Mouse (Mus musculus): Measurements from ENCODE around the gene Specc1. TPM values are rescaled to one million over a fixed set of nuclear protein-coding genes. Genes with fewer than 3 reads are reported as not detected.
A peak's percentile ranks its signal among the peaks of the same experiment; 100 is the strongest.

The Specc1 gene
- polyA plus RNA-seq, 1 experiment from 2014 or later: 10.9 TPM

DNA sequence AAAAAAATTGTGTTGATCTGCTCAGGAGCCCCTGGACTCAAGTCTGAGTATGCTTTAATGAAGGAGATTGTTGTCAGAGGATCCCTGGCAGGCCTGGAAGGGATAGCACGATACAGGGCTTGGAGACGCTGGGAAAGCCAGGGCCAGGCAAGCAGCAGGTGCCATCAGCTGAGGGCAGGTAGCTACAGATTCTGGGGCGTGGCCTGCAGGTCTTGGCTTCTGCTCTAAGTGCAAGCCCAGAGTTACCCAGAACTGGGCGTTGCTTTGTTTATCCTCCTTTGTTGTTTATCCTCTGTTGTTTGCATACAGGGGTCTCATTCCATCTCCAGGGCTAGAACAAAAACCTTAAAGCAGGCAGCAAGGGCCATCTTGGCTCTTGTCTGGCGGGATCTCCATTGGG lies 296.8 kb downstream of the Specc1 start:
- Histone ChIP-seq H3K27ac (no peak overlapping the region), H3K36me3 (no peaks in the 10 kb centered on the region), H3K9me3 (no peaks in the 10 kb centered on the region), H3K4me2 (replicated peaks) (no peak overlapping the region), H3K27me3 (replicated peaks) (peaks cover 7% of the 10 kb centered on the region; the same call in 1 of the 2 replicates), H3K4me1 (replicated peaks) (peaks cover 16% of the 10 kb centered on the region), H3K9ac (no peak overlapping the region), H3K4me3 (replicated peaks) (no peak overlapping the region)
- ATAC-seq: no peak
- 72% methylated on average over 5 of the region's 5 CpGs for WGBS

DNA sequence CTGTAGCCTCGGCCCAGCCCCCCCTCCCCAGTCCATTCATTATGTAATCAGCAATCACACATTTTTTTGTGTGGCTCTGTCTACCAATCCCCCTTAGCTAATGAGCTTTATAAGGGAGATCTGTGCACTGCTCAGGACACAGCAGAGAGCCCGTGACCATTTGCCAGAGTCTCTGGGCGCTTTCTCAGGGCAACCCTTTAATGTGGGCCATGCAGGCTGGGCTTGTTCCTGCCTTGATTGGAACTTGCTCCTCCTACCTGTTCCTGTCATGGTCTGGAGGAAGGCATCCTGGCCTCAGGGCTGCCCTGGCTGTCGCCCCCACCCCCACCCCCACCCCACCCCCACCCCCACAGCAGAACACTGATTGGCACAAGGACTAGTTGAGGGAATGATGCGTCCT lies 302.7 kb downstream of the Specc1 start:
- Histone ChIP-seq H3K9me3 (no peaks in the 10 kb centered on the region), H3K27me3 (replicated peaks) (no peaks in the 10 kb centered on the region), H3K27ac (no peak overlapping the region), H3K36me3 (no peaks in the 10 kb centered on the region), H3K9ac (no peak overlapping the region), H3K4me2 (replicated peaks) (no peak overlapping the region), H3K4me1 (replicated peaks) (peaks cover 8% of the 10 kb centered on the region), H3K4me3 (replicated peaks) (no peak overlapping the region)
- ATAC-seq: no peak
- 44% methylated on average over 5 of the region's 5 CpGs for WGBS

DNA sequence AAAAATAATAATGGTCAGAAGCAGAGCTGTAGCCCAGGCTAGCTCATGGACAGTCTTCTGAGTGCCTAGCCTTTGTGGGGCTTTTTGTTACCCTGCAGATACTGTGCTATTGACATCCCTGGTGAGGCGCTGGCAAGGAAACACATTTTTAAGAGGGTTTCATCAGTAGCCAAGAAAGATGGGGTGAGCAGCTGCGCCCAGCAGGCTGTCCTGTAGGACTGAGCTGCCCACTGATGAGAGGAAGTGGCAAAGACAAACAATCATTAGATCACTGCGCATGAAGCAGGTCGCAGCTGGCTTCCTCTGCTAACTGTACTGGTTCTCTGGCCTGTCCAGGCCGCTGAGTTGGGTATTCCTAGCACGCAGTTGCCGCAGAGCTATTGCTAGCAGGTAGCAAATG lies 307.0 kb downstream of the Specc1 start:
- H3K9ac ChIP-seq: no peak overlapping the region
- 52% methylated on average over 7 of the region's 7 CpGs for WGBS
- H3K36me3 ChIP-seq: no peaks in the 10 kb centered on the region
- H3K27ac ChIP-seq: peak overlapping the region; percentile 30; the same call in 1 of the 2 replicates
- ATAC-seq: peak; percentile 26; the same call in 1 of the 2 replicates
- peaks cover 8% of the 10 kb centered on the region for H3K4me1 ChIP-seq (replicated peaks)
- H3K4me3 ChIP-seq (replicated peaks): no peak overlapping the region
- no peaks in the 10 kb centered on the region for H3K9me3 ChIP-seq
- H3K27me3 ChIP-seq (replicated peaks): no peaks in the 10 kb centered on the region
- 0 out of 2 replicates have a peak overlapping the region, but pooled peaks have one; percentile 1 for H3K4me2 ChIP-seq (replicated peaks)

DNA sequence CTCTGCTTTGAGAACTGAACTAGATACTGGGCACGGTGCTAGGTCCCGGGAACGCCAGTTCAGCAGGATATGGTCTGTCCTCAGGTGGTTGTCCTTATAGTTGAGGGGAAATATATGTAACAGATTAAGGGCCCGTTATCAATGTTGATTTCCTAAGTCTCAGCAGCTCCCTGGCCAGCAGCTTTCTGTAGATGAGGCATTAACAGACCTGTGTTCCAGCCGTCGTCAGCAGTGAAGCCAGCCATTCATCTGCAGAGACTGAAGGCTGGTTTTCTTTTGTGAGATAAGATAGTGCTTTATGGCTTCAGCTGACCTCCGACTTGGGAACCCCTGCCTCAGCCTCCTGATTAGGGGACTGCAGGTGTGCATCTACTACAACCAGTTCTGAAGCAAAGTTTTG lies 307.5 kb downstream of the Specc1 start:
- H3K4me3 ChIP-seq (replicated peaks): no peak overlapping the region
- H3K27ac ChIP-seq: 0 out of 2 replicates have a peak overlapping the region, but pooled peaks have one; percentile 30
- 0 out of 2 replicates have a peak overlapping the region, but pooled peaks have one; percentile 1 for H3K4me2 ChIP-seq (replicated peaks)
- H3K9ac ChIP-seq: no peak overlapping the region
- H3K27me3 ChIP-seq (replicated peaks): no peaks in the 10 kb centered on the region
- WGBS: 36% methylated on average over 7 of the region's 7 CpGs
- no peaks in the 10 kb centered on the region for H3K9me3 ChIP-seq
- no peaks in the 10 kb centered on the region for H3K36me3 ChIP-seq
- H3K4me1 ChIP-seq (replicated peaks): peaks cover 8% of the 10 kb centered on the region
- peak; percentile 75 for ATAC-seq

DNA sequence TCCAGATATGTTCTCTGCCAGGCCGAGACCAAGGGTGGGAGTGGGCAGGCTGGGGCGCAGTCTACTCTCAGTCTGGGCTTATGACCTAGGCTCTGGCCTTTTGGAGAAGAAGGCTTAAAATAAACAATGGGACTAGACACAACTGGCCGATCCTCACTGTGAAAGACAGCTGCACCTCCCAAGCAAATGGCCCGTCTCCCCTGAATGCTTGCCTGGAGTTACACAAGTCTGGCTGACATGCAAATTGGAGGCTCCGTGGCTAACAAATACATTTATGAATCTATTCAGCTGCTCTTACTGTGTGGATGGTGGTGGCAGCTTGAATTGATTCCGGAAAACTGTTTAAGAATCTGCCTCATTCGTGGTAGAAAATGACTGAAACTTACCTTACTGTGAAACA lies 309.1 kb downstream of the Specc1 start:
- WGBS: 76% methylated on average over 7 of the region's 7 CpGs
- no peaks in the 10 kb centered on the region for H3K36me3 ChIP-seq
- no peak overlapping the region for H3K4me2 ChIP-seq (replicated peaks)
- no peak overlapping the region for H3K27ac ChIP-seq
- H3K9me3 ChIP-seq: no peaks in the 10 kb centered on the region
- no peak overlapping the region for H3K9ac ChIP-seq
- H3K4me1 ChIP-seq (replicated peaks): peaks cover 8% of the 10 kb centered on the region
- ATAC-seq: no peak
- no peaks in the 10 kb centered on the region for H3K27me3 ChIP-seq (replicated peaks)
- H3K4me3 ChIP-seq (replicated peaks): no peak overlapping the region

DNA sequence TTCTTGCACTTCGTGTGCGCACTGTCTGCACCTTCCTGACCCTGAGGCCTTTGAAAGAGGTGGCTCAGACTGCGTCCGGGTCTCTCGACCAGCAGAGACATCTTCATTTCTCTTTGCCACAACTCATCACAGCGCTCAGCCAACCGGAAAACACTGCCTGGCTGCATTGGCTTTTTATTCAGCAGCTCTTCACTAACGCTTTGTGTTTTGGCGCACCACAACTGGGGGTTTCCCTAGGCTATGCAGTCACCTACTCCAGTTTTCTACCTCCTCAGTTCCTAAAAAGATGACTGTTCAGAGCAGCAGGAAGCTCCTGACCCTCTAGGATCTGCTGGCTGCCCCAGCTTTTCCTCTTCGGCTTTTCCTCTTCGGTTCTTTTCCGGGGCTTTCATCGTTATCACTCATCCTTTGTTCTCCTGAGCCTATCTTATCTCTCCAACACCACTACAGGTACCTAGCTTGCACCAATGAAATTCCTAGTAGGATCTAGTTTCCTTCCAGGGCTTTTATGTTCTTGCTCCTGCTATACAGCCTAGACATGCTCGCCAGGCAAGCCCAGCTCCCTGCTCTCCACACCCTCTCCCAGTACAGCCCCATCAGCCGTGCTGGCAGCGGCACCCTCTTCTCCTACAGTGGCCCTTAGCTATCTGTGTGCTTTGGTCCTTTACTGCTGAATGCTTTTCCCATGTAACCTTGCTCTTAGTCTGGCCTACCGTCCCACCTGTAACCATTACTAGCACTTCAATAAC lies 310.1 kb downstream of the Specc1 start:
- H3K27ac ChIP-seq: no peak overlapping the region
- no peaks in the 10 kb centered on the region for H3K27me3 ChIP-seq (replicated peaks)
- peak; percentile 61 for ATAC-seq
- no peak overlapping the region for H3K4me3 ChIP-seq (replicated peaks)
- no peaks in the 10 kb centered on the region for H3K36me3 ChIP-seq
- 69% methylated on average over 17 of the region's 17 CpGs for WGBS
- H3K4me2 ChIP-seq (replicated peaks): no peak overlapping the region
- H3K4me1 ChIP-seq (replicated peaks): peaks cover 8% of the 10 kb centered on the region
- no peak overlapping the region for H3K9ac ChIP-seq
- no peaks in the 10 kb centered on the region for H3K9me3 ChIP-seq

DNA sequence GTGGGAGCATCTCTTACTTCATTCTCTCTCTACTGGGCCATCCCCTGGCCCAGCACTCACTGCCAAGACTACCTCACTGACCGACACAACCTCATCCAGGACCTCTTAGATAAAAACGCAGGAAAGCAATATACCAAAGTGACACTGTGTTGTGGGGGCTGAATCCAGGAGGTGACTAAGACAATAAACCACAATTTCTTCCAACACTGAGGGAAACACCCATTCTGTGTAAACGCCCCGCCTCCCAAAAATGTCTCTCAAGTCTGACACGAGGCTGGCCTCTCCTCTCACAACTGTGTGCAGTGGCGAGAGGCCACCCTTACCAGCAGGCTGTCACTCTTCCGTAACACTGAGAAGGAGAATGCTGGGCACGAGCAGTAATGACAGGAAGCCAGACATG lies 311.8 kb downstream of the Specc1 start:
- H3K4me1 ChIP-seq (replicated peaks): peaks cover 8% of the 10 kb centered on the region
- H3K9ac ChIP-seq: no peak overlapping the region
- H3K4me2 ChIP-seq (replicated peaks): no peak overlapping the region
- no peaks in the 10 kb centered on the region for H3K9me3 ChIP-seq
- H3K4me3 ChIP-seq (replicated peaks): no peak overlapping the region
- H3K27ac ChIP-seq: no peak overlapping the region
- no peaks in the 10 kb centered on the region for H3K36me3 ChIP-seq
- WGBS: 57% methylated on average over 8 of the region's 8 CpGs
- no peak for ATAC-seq
- no peaks in the 10 kb centered on the region for H3K27me3 ChIP-seq (replicated peaks)

DNA sequence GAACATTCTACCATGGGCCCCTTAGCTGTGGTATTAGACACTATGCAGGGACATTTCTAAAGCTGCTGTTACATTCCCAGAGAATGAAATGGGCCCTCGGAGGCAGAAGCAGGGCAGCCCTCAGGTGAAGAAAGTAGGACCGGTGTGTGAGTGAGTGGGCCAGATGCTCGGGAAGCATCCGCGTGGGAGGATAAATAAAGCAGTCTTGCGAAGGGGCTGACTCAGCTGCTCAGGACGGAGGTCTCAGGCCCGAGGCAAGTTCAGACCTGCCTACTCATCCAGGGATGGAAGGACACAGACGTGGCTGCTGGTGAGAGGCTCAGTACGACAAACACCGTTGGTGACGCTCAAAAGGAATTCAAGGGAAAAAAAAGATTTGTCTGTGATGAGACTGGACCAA lies 312.5 kb downstream of the Specc1 start:
- WGBS: 74% methylated on average over 12 of the region's 12 CpGs
- ATAC-seq: no peak
- Histone ChIP-seq H3K4me2 (replicated peaks) (no peak overlapping the region), H3K4me3 (replicated peaks) (no peak overlapping the region), H3K9ac (no peak overlapping the region), H3K9me3 (no peaks in the 10 kb centered on the region), H3K27ac (no peak overlapping the region), H3K4me1 (replicated peaks) (peaks cover 1% of the 10 kb centered on the region; the same call in 1 of the 2 replicates), H3K27me3 (replicated peaks) (no peaks in the 10 kb centered on the region), H3K36me3 (no peaks in the 10 kb centered on the region)

DNA sequence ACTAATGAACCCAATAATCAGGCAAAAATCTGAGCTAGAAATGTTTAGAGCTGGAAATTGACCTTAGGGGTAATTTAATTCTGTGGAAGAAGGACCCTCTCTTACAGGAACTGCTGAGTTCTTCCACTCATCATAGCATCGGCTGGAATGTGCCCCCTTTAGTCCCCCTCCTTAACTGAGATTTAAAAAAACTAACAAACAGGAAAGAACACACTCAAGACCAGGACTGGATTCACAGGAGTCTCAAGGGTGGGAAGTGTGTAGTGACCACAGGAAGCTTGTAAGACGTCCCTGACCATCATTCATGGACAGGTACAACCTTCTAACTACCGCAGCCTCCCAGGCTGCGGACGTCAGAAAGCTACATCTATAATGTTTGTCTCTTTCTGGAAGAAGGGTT lies 314.3 kb downstream of the Specc1 start:
- Histone ChIP-seq H3K4me1 (replicated peaks) (no peaks in the 10 kb centered on the region), H3K27me3 (replicated peaks) (no peaks in the 10 kb centered on the region), H3K27ac (no peak overlapping the region), H3K36me3 (no peaks in the 10 kb centered on the region), H3K9me3 (no peaks in the 10 kb centered on the region), H3K9ac (no peak overlapping the region), H3K4me3 (replicated peaks) (no peak overlapping the region), H3K4me2 (replicated peaks) (no peak overlapping the region)
- ATAC-seq: no peak
- WGBS: 47% methylated on average over 5 of the region's 5 CpGs

Other genes starting within 250 kb of the Specc1 start
- gene Slc5a10, start 235.9 kb upstream of the Specc1 start, polyA plus RNA-seq (2015; fragmentation: Nextera tagmentation; extraction: Ambion mirVana): 0.13 TPM in 1 of 2 replicates, not detected in the other
- 27.1 and 27.5 TPM in 2 replicates for gene Prpsap2, start 194.7 kb upstream of the Specc1 start, polyA plus RNA-seq (2015; fragmentation: Nextera tagmentation; extraction: Ambion mirVana)
- 9.6 and 9.7 TPM in 2 replicates for gene Ulk2, start 101.7 kb upstream of the Specc1 start, polyA plus RNA-seq (2015; fragmentation: Nextera tagmentation; extraction: Ambion mirVana)
- gene Akap10, start 26.5 kb upstream of the Specc1 start, polyA plus RNA-seq (2015; fragmentation: Nextera tagmentation; extraction: Ambion mirVana): 14.3 and 16.3 TPM in 2 replicates

Measured in intestine, embryonic 15.5 days (tissue).